Mouse (Mus musculus): ENCODE data around the gene Prodh2. TPM values are rescaled to one million over a fixed set of nuclear protein-coding genes. Genes with fewer than 3 reads are reported as not detected.
A peak's percentile ranks its signal among the peaks of the same experiment; 100 is the strongest.
"Not testable (repeated sequence)": the region's sequence is repeated elsewhere in the genome, so short reads cannot be mapped to it uniquely, and the experiment has no call there.

Gene Prodh2
- polyA plus RNA-seq (2017; shearing (Covaris generic)) = not detected

GRCm38 (mm10) chr7:30493401-30493931 lies at the start of gene Prodh2:
Prodh2 (plus strand) TSS chr7:30493622.
- no peak for ATAC-seq

- ATAC-seq = peak; percentile 60
Measured at GRCm38 (mm10) chr7:30443696-30444095, 49.7 kb upstream of the Prodh2 start.

GRCm38 (mm10) chr7:30444154-30444970 lies 49.1 kb upstream of the Prodh2 start:
- ATAC-seq = no peak

- ATAC-seq = peak; percentile 68
Measured at GRCm38 (mm10) chr7:30444971-30445751, 48.3 kb upstream of the Prodh2 start, which contains the start of gene Aplp1. Aplp1 (minus strand) TSS chr7:30445535.

GRCm38 (mm10) chr7:30450241-30450640 lies 43.2 kb upstream of the Prodh2 start:
- no peak for ATAC-seq

- ATAC-seq = peak; percentile 51
Measured at GRCm38 (mm10) chr7:30453327-30453726, 40.1 kb upstream of the Prodh2 start.

- ATAC-seq = peak; percentile 82
Measured at GRCm38 (mm10) chr7:30453766-30454165, 39.7 kb upstream of the Prodh2 start.

GRCm38 (mm10) chr7:30454259-30454658 lies 39.2 kb upstream of the Prodh2 start:
- no peak for ATAC-seq

GRCm38 (mm10) chr7:30456487-30456886 lies 36.9 kb upstream of the Prodh2 start:
- ATAC-seq = no peak

GRCm38 (mm10) chr7:30456911-30457628 lies 36.4 kb upstream of the Prodh2 start:
- ATAC-seq = no peak

- no peak for ATAC-seq
Measured at GRCm38 (mm10) chr7:30457629-30458330, 35.6 kb upstream of the Prodh2 start, which contains the start of the genes Kirrel2 and Nphs1. Kirrel2 (minus strand) TSS chr7:30457690. Nphs1 (plus strand) TSS chr7:30458315.

GRCm38 (mm10) chr7:30459484-30459883 lies 33.9 kb upstream of the Prodh2 start:
- no peak for ATAC-seq

GRCm38 (mm10) chr7:30463568-30463967 lies 29.9 kb upstream of the Prodh2 start:
- ATAC-seq = no peak

GRCm38 (mm10) chr7:30463996-30464395 lies 29.4 kb upstream of the Prodh2 start:
- ATAC-seq = no peak

- ATAC-seq = no peak
Measured at GRCm38 (mm10) chr7:30464816-30465300, 28.6 kb upstream of the Prodh2 start.

GRCm38 (mm10) chr7:30472411-30472810 lies 21.0 kb upstream of the Prodh2 start:
- no peak for ATAC-seq

- ATAC-seq = no peak
Measured at GRCm38 (mm10) chr7:30474999-30475398, 18.4 kb upstream of the Prodh2 start.

GRCm38 (mm10) chr7:30476136-30476535 lies 17.3 kb upstream of the Prodh2 start:
- not testable (repeated sequence) for ATAC-seq

GRCm38 (mm10) chr7:30477415-30478381 lies 15.7 kb upstream of the Prodh2 start:
- ATAC-seq = no peak

- no peak for ATAC-seq
Measured at GRCm38 (mm10) chr7:30484250-30484649, 9.2 kb upstream of the Prodh2 start.
